Mouse (Mus musculus): ENCODE data around the gene Cadm1. TPM values are rescaled to one million over a fixed set of nuclear protein-coding genes. Genes with fewer than 3 reads are reported as not detected.
A peak's percentile ranks its signal among the peaks of the same experiment; 100 is the strongest.

Gene Cadm1
- polyA plus RNA-seq (2012; rRNA removed) (2.3 and 3.4 TPM in 2 replicates), polyA plus RNA-seq (2014; fragmentation: Nextera tagmentation; extraction: Ambion mirVana) (6.4 and 8.5 TPM in 2 replicates)

DNA sequence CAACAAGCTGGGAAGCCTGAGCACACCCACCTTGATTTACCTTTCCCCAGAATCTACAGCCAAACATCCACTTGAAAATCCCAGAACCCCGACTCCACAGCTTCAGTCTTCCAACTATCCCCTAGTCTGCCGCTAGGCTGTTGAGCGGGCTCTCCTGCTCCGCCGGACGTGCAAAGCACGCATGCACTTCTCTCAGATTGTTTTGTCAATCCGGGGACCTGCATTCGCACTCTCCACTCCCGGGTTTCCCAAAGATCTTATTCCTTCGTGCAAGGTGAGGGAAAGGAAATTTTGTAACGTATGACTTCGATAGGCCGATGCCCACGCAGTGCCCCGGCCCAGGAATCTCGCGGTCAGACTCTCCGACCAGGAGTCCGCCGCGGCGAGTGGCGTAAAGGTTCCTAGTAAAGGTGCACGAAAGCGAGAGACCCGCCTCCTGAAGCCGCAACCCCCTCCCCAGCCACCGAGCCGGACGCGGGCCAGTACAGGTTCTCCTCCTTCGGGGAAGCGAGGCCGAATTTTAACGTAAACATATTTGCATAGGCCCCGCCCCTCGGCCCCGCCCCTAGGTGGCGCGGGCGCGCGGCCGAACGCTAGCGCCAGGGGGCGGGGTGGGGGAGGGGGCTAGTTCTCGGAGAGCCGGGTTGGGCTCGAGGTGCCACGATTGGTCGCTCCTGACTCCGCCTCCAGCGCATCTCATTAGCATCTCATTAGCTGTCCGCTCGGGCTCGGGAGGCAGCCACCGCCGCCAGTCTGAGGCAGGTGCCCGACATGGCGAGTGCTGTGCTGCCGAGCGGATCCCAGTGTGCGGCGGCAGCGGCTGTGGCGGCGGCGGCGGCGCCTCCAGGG is at the start of gene Cadm1:
Gene Cadm1 (plus strand): TSS at position 572 of the 849 bp plus-strand sequence.
- Histone ChIP-seq H3K27me3 (ENCODE audit: control insufficient read depth, insufficient read depth, low read length) (peaks cover 54% of the 10 kb centered on the region), H3K27ac (no peak within 1 kb of the TSS)
- under 1% methylated on average over 72 of the region's 72 CpGs for whole genome bisulfite sequencing (ENCODE audit: insufficient replicate concordance)

DNA sequence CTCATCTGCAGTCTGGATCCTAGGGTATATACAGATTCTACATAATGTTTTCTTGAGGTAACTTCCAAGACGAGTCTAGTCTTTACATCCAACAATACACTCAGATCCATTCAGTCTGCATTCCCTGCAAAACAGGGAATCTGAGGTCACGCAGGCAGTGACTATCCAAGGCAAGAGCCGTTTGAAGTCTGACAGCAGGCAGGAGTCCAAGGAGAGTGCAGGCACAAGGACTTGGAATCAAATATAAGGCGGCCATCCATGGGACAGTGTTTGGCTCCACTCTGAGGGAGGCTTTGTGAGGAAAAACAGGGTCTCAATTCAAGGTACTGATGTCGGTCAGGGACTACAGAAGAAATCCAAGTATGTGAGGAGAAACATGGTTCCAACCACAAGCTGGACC is 45.5 kb upstream of the Cadm1 start:
- Histone ChIP-seq H3K9me3 (ENCODE audit: control insufficient read depth, low read length) (no peaks in the 10 kb centered on the region), H3K4me2 (ENCODE audit: low read depth) (no peak overlapping the region), H3K27ac (no peak overlapping the region), H3K9ac (replicated peaks) (no peak overlapping the region), H3K27me3 (ENCODE audit: control insufficient read depth, insufficient read depth, low read length) (no peaks in the 10 kb centered on the region), H3K4me3 (ENCODE audit: insufficient read depth in 1 of 2, low read depth in 2 of 2, low read length in 2 of 2) (no peak overlapping the region), H3K4me1 (replicated peaks; ENCODE audit: control insufficient read depth in 2 of 2, insufficient read depth in 2 of 2, low read length in 1 of 2) (no peaks in the 10 kb centered on the region), H3K36me3 (replicated peaks; ENCODE audit: control insufficient read depth, insufficient read depth, low read depth) (no peaks in the 10 kb centered on the region)
- 64% methylated on average over 5 of the region's 5 CpGs for WGBS (ENCODE audit: insufficient replicate concordance)
- no peak for ATAC-seq (ENCODE audit: insufficient read depth)
- TF ChIP-seq CTCF (IDR thresholded peaks at IDR 0.05; ENCODE audit: low read depth) = no peak
- TF ChIP-seq EP300 (IDR thresholded peaks at IDR 0.05; ENCODE audit: low read depth) = no peak
- no peak for DNase-seq (ENCODE audit: low read depth in 3 of 3, low spot score in 3 of 3)

More for the DNA sequence above, at the start of gene Cadm1:
- no peaks in the 10 kb centered on the region for H3K36me3 ChIP-seq (replicated peaks; ENCODE audit: control insufficient read depth, insufficient read depth, low read depth)
- no peaks in the 10 kb centered on the region for H3K4me1 ChIP-seq (replicated peaks; ENCODE audit: control insufficient read depth in 2 of 2, insufficient read depth in 2 of 2, low read length in 1 of 2)
- H3K4me3 ChIP-seq (ENCODE audit: insufficient read depth in 1 of 2, low read depth in 2 of 2, low read length in 2 of 2) = peak within 1 kb of the TSS; percentile 54 to 58
- DNase-seq (ENCODE audit: low read depth in 3 of 3, low spot score in 3 of 3) (peak; percentile 69 to 74 (median 74)), ATAC-seq (ENCODE audit: insufficient read depth) (peak; percentile 93)
- no peaks in the 10 kb centered on the region for H3K9me3 ChIP-seq (ENCODE audit: control insufficient read depth, low read length)
- peak within 1 kb of the TSS; percentile 44; the same call in 1 of the 2 replicates for H3K9ac ChIP-seq (replicated peaks)
- H3K4me2 ChIP-seq (ENCODE audit: low read depth) = peak within 1 kb of the TSS; percentile 66
- peak; percentile 57 for TF ChIP-seq CTCF (IDR thresholded peaks at IDR 0.05; ENCODE audit: low read depth)
- no peak for TF ChIP-seq EP300 (IDR thresholded peaks at IDR 0.05; ENCODE audit: low read depth)

DNA sequence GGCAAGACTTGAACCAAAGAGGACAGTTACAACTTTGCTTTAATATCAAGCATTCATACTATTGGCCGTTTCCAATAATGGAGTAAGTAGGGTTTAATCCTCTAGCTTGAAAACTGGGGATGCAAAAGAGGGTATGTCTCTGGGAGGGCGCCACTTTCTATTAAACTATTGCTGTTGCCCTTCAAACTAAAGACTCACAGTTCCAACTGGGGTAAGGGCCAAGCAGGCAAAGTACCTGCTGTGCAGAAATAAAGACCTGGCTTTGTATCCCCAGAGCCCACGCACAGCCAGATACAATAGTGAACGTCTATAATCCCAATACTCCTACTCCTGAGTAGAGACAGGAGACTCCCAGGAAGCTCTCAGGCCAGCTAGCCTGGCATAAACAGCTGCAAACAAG is 44.8 kb upstream of the Cadm1 start:
- H3K27me3 ChIP-seq (ENCODE audit: control insufficient read depth, insufficient read depth, low read length) = no peaks in the 10 kb centered on the region
- H3K36me3 ChIP-seq (replicated peaks; ENCODE audit: control insufficient read depth, insufficient read depth, low read depth) = no peaks in the 10 kb centered on the region
- no peak overlapping the region for H3K4me2 ChIP-seq (ENCODE audit: low read depth)
- H3K9me3 ChIP-seq (ENCODE audit: control insufficient read depth, low read length) = no peaks in the 10 kb centered on the region
- TF ChIP-seq EP300 (IDR thresholded peaks at IDR 0.05; ENCODE audit: low read depth) = no peak
- no peak for TF ChIP-seq CTCF (IDR thresholded peaks at IDR 0.05; ENCODE audit: low read depth)
- H3K4me1 ChIP-seq (replicated peaks; ENCODE audit: control insufficient read depth in 2 of 2, insufficient read depth in 2 of 2, low read length in 1 of 2) = no peaks in the 10 kb centered on the region
- WGBS (ENCODE audit: insufficient replicate concordance) = 55% methylated on average over 4 of the region's 4 CpGs
- no peak overlapping the region for H3K9ac ChIP-seq (replicated peaks)
- H3K27ac ChIP-seq = no peak overlapping the region
- H3K4me3 ChIP-seq (ENCODE audit: insufficient read depth in 1 of 2, low read depth in 2 of 2, low read length in 2 of 2) = no peak overlapping the region
- ATAC-seq (ENCODE audit: insufficient read depth) = no peak
- no peak for DNase-seq (ENCODE audit: low read depth in 3 of 3, low spot score in 3 of 3)

DNA sequence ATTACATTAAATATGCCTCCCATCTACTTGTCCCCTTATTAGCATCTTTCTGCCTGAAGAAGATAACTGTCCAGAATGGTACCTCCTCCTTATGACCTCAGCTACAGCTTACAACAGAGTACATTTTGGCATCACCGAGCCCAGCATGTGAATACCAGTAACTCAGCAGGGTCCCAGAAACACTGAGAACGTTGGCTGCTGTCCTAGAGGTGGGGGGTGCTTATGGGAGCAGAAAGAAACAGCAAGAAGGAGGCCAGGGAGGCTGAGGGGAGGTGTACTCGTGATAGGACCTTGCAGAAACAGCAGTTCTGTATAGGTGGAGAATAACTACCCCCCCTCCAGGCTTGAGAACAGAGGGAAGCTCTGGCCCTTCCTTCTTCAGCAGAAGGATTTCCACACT is 30.2 kb upstream of the Cadm1 start:
- H3K4me3 ChIP-seq (ENCODE audit: insufficient read depth in 1 of 2, low read depth in 2 of 2, low read length in 2 of 2) = no peak overlapping the region
- TF ChIP-seq EP300 (IDR thresholded peaks at IDR 0.05; ENCODE audit: low read depth) = no peak
- TF ChIP-seq CTCF (IDR thresholded peaks at IDR 0.05; ENCODE audit: low read depth) = no peak
- no peaks in the 10 kb centered on the region for H3K36me3 ChIP-seq (replicated peaks; ENCODE audit: control insufficient read depth, insufficient read depth, low read depth)
- H3K9ac ChIP-seq (replicated peaks) = no peak overlapping the region
- H3K4me2 ChIP-seq (ENCODE audit: low read depth) = no peak overlapping the region
- DNase-seq (ENCODE audit: low read depth in 3 of 3, low spot score in 3 of 3) = no peak
- H3K4me1 ChIP-seq (replicated peaks; ENCODE audit: control insufficient read depth in 2 of 2, insufficient read depth in 2 of 2, low read length in 1 of 2) = no peaks in the 10 kb centered on the region
- no peak for ATAC-seq (ENCODE audit: insufficient read depth)
- H3K27ac ChIP-seq = no peak overlapping the region
- no peaks in the 10 kb centered on the region for H3K9me3 ChIP-seq (ENCODE audit: control insufficient read depth, low read length)
- WGBS (ENCODE audit: insufficient replicate concordance) = 19% methylated on average over 3 of the region's 3 CpGs
- no peaks in the 10 kb centered on the region for H3K27me3 ChIP-seq (ENCODE audit: control insufficient read depth, insufficient read depth, low read length)

DNA sequence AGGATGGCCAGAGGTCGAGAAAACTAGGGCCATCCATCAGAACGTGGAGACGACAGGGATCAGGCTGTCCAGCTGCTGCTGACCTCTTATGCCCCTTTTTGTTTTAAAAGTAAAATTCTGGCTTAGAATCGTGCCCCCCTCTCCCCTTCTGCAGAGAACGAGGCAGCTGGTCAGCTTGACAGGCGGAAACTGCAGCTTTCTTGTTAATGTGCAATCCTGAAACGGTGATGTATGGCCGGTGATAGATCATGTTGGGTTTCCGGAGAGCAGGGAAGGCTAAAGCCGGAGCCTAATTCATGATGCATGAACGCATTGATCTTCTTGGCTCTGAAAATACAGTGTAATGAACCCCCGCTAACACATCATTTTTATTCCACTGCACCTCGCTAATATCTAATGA is 24.0 kb upstream of the Cadm1 start:
- Histone ChIP-seq H3K36me3 (replicated peaks; ENCODE audit: control insufficient read depth, insufficient read depth, low read depth) (no peaks in the 10 kb centered on the region), H3K4me2 (ENCODE audit: low read depth) (no peak overlapping the region), H3K27ac (no peak overlapping the region), H3K9ac (replicated peaks) (no peak overlapping the region), H3K4me1 (replicated peaks; ENCODE audit: control insufficient read depth in 2 of 2, insufficient read depth in 2 of 2, low read length in 1 of 2) (no peaks in the 10 kb centered on the region), H3K27me3 (ENCODE audit: control insufficient read depth, insufficient read depth, low read length) (no peaks in the 10 kb centered on the region), H3K4me3 (ENCODE audit: insufficient read depth in 1 of 2, low read depth in 2 of 2, low read length in 2 of 2) (no peak overlapping the region), H3K9me3 (ENCODE audit: control insufficient read depth, low read length) (no peaks in the 10 kb centered on the region)
- ATAC-seq (ENCODE audit: insufficient read depth) (no peak), DNase-seq (ENCODE audit: low read depth in 3 of 3, low spot score in 3 of 3) (no peak)
- TF ChIP-seq EP300 (IDR thresholded peaks at IDR 0.05; ENCODE audit: low read depth) (no peak), CTCF (IDR thresholded peaks at IDR 0.05; ENCODE audit: low read depth) (no peak)
- WGBS (ENCODE audit: insufficient replicate concordance) = 54% methylated on average over 13 of the region's 13 CpGs
